Mouse (Mus musculus) hindbrain, embryonic 16.5 days (tissue): Measurements from ENCODE around the gene Cdiptos. TPM values are rescaled to one million over a fixed set of nuclear protein-coding genes. Genes with fewer than 3 reads are reported as not detected.

Experiments used
- ATAC-seq: fragments of 200-750 bp; cut with Nextera tagmentation; 2 replicates; pipeline ENCODE4 v1.8.0; 2017; ENCODE audit warnings: moderate TSS enrichment, moderate library complexity
- H3K27ac ChIP-seq: fragments of 300-500 bp; sonication (generic); 2 replicates; pipeline ENCODE4 v1.5.1; 2014; ENCODE audit warnings: low read depth, mild to moderate bottlenecking, control low read depth, low read length, moderate library complexity
- H3K27me3 ChIP-seq: fragments of 300-500 bp; sonication (generic); replicated peaks from 2 replicates; pipeline ENCODE4 v1.6.1; 2014; ENCODE audit warnings: low read length; ENCODE audit not compliant: control insufficient read depth, insufficient read depth
- H3K36me3 ChIP-seq: fragments of 300-500 bp; sonication (generic); 2 replicates; pipeline ENCODE4 v1.6.1; 2014; ENCODE audit warnings: mild to moderate bottlenecking, low read length, moderate library complexity, mixed read lengths; ENCODE audit not compliant: control insufficient read depth, insufficient read depth
- H3K4me1 ChIP-seq: fragments of 300-500 bp; sonication (generic); 2 replicates; pipeline ENCODE4 v1.6.1; 2014; ENCODE audit warnings: low read depth, low read length; ENCODE audit not compliant: control insufficient read depth, insufficient read depth
- H3K4me2 ChIP-seq: fragments of 300-500 bp; sonication (generic); 2 replicates; pipeline ENCODE4 v1.6.1; 2014; ENCODE audit warnings: mild to moderate bottlenecking, low read length, control low read depth, moderate library complexity
- H3K4me3 ChIP-seq: fragments of 300-500 bp; sonication (generic); 2 replicates; pipeline ENCODE4 v1.5.1; 2014; ENCODE audit warnings: mild to moderate bottlenecking, low read length, control low read depth, moderate library complexity
- H3K9ac ChIP-seq: fragments of 300-500 bp; sonication (generic); 2 replicates; pipeline ENCODE4 v1.6.1; 2014; ENCODE audit warnings: low read depth, mild to moderate bottlenecking, control low read depth, low read length, moderate library complexity
- H3K9me3 ChIP-seq: fragments of 300-500 bp; sonication (generic); 2 replicates; pipeline ENCODE4 v1.6.1; 2014; ENCODE audit warnings: mild to moderate bottlenecking, low read length, moderate library complexity; ENCODE audit not compliant: control insufficient read depth
- WGBS: fragments of 180-500 bp; shearing (Covaris S2); extraction: QIAGEN DNeasy Blood & Tissue Kit; methylation state at CpG from one replicate; pipeline ENCODE4 v1.1.7; 2014; 5-methylcytosine and 5-hydroxymethylcytosine counted together
- polyA plus RNA-seq: library from polyadenylated mRNA; unstranded; fragments of >200 nt; fragmentation: Nextera tagmentation; extraction: Ambion mirVana; gene quantifications from 2 replicates; pipeline ENCODE4 v1.2.1, GENCODE M21; 2015

The Cdiptos gene
- polyA plus RNA-seq, 1 experiment from 2014 or later, result 1.2 TPM

GRCm38 (mm10) chr7:127020491-127020890 is 44.6 kb upstream of the Cdiptos start:
- Histone ChIP-seq H3K27me3 (no peaks in the 10 kb centered on the region), H3K4me2 (peak overlapping the region; percentile 91), H3K9ac (peak overlapping the region; percentile 83), H3K9me3 (no peaks in the 10 kb centered on the region), H3K27ac (peak overlapping the region; percentile 89), H3K36me3 (peaks cover 14% of the 10 kb centered on the region; the same call in 1 of the 2 replicates), H3K4me1 (peaks cover 67% of the 10 kb centered on the region), H3K4me3 (peak overlapping the region; percentile 59)
- 22% methylated on average over 5 of the region's 5 CpGs for WGBS
- ATAC-seq, result no peak

DNA sequence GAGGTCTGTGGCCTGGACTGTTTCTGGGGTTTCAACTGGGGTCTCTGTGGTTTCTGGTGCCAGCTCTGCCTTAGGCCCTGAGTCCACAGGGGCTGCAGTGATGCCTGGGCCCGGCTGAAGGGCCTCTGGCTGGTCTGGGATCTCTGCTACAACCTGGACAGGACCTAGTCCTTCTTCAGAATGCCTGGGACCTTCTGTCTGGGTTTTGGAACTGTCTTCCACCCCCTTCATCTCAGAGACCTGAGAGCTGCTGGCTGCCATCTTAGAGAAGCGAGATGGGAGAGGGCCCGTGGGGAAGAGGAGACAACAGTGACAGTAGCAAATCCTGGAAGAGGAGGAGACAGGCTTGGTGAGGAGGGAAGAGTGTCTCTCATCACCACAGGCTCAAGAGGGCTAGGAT is 44.1 kb upstream of the Cdiptos start:
- Histone ChIP-seq H3K4me2 (peak overlapping the region; percentile 91), H3K4me3 (peak overlapping the region; percentile 59), H3K9me3 (no peaks in the 10 kb centered on the region), H3K9ac (peak overlapping the region; percentile 83), H3K27ac (peak overlapping the region; percentile 21; the same call in 1 of the 2 replicates), H3K4me1 (peaks cover 67% of the 10 kb centered on the region), H3K36me3 (peaks cover 14% of the 10 kb centered on the region), H3K27me3 (no peaks in the 10 kb centered on the region)
- no peak for ATAC-seq
- 44% methylated on average over 3 of the region's 3 CpGs for WGBS

- peaks cover 64% of the 10 kb centered on the region for H3K4me1 ChIP-seq
- peak overlapping the region; percentile 21; the same call in 1 of the 2 replicates for H3K27ac ChIP-seq
- ATAC-seq, result no peak
- peak overlapping the region; percentile 91 for H3K4me2 ChIP-seq
- H3K9me3 ChIP-seq, result no peaks in the 10 kb centered on the region
- peak overlapping the region; percentile 59 for H3K4me3 ChIP-seq
- H3K36me3 ChIP-seq, result peaks cover 14% of the 10 kb centered on the region
- peak overlapping the region; percentile 83 for H3K9ac ChIP-seq
- no peaks in the 10 kb centered on the region for H3K27me3 ChIP-seq
- WGBS, result 80% methylated on average over 14 of the region's 14 CpGs
Measured at GRCm38 (mm10) chr7:127019306-127019960, 43.5 kb upstream of the Cdiptos start.

DNA sequence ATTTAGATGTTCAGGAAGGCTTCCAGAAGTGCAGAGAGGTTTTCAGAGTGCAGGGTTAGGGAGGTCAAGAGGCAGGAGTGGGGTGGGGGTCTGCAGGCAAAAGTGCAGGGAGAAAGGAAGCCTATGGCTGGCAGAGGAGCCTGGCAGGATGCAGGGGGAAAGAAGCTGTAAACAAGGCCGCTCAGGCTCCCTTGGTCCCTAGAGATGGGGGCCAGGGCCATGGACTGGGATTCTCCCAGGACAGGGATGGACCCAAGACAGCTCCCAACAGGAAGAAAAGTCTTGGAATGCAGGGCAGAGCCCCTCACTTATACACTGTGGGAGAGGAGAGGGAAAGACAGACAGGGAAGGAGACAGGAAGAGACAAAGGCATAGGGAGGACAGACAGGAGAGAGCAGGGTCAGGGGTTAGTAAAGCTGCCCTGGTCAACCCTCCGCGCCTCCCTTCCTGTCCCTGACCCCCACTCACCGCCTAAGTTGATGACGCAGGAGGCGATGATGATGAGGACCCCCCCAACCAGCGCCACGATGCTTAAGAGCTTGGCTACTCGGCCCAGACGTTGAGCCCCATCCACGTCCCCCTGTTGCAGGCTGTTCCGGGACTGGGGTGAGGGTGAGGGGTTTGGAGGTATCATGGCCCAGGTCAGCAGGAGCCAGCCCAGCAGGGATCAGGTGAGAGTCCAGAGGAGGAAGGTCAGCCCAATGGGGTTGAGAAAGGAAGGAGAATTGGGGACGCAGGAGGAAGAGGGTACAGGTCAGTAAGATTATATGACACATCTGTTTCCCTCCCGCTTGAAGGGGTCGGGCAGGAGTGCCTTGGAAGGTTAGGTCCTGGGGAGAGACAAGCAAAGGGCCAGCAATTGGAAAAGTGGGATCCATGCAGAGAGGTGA is 42.8 kb upstream of the Cdiptos start:
- WGBS, result 86% methylated on average over 15 of the region's 15 CpGs

GRCm38 (mm10) chr7:127017950-127018345 is 42.0 kb upstream of the Cdiptos start:
- no peak for ATAC-seq
- no peaks in the 10 kb centered on the region for H3K27me3 ChIP-seq
- peak overlapping the region; percentile 33 for H3K4me2 ChIP-seq
- H3K4me1 ChIP-seq, result peaks cover 54% of the 10 kb centered on the region
- peak overlapping the region; percentile 49; the same call in 1 of the 2 replicates for H3K27ac ChIP-seq
- 56% methylated on average over 6 of the region's 6 CpGs for WGBS
- no peak overlapping the region for H3K4me3 ChIP-seq
- H3K9me3 ChIP-seq, result no peaks in the 10 kb centered on the region
- peak overlapping the region; percentile 39 for H3K9ac ChIP-seq
- peaks cover 8% of the 10 kb centered on the region for H3K36me3 ChIP-seq

More for the DNA sequence above, 42.8 kb upstream of the Cdiptos start:
- peaks cover 14% of the 10 kb centered on the region for H3K36me3 ChIP-seq
- H3K27me3 ChIP-seq, result no peaks in the 10 kb centered on the region
- H3K9me3 ChIP-seq, result no peaks in the 10 kb centered on the region
- no peak overlapping the region for H3K4me3 ChIP-seq
- no peak overlapping the region for H3K27ac ChIP-seq
- no peak for ATAC-seq
- H3K4me1 ChIP-seq, result peaks cover 61% of the 10 kb centered on the region
- peak overlapping the region; percentile 12 for H3K9ac ChIP-seq
- peak overlapping the region; percentile 91 for H3K4me2 ChIP-seq

- 2% methylated on average over 39 of the region's 39 CpGs for WGBS
- H3K9me3 ChIP-seq, result no peaks in the 10 kb centered on the region
- peaks cover 2% of the 10 kb centered on the region for H3K36me3 ChIP-seq
- H3K27ac ChIP-seq, result peak within 1 kb of the TSS; percentile 96
- peak within 1 kb of the TSS; percentile 64 for H3K4me3 ChIP-seq
- ATAC-seq, result peak; percentile 81
- peak within 1 kb of the TSS; percentile 87 for H3K9ac ChIP-seq
- no peaks in the 10 kb centered on the region for H3K27me3 ChIP-seq
- peak within 1 kb of the TSS; percentile 83 for H3K4me2 ChIP-seq
- H3K4me1 ChIP-seq, result peaks cover 52% of the 10 kb centered on the region
Measured at GRCm38 (mm10) chr7:127016971-127017949, 41.4 kb upstream of the Cdiptos start, which contains the start of gene Pagr1a. Gene Pagr1a (minus strand): TSS chr7:127017352.

GRCm38 (mm10) chr7:127016486-127016938 is 40.6 kb upstream of the Cdiptos start:
- under 1% methylated on average over 20 of the region's 22 CpGs for WGBS
- peak overlapping the region; percentile 64 for H3K4me3 ChIP-seq
- peak overlapping the region; percentile 96 for H3K27ac ChIP-seq
- peak; percentile 38 for ATAC-seq
- no peaks in the 10 kb centered on the region for H3K27me3 ChIP-seq
- H3K4me2 ChIP-seq, result peak overlapping the region; percentile 83
- no peaks in the 10 kb centered on the region for H3K9me3 ChIP-seq
- H3K4me1 ChIP-seq, result peaks cover 51% of the 10 kb centered on the region
- no peaks in the 10 kb centered on the region; the same call in 1 of the 2 replicates for H3K36me3 ChIP-seq
- peak overlapping the region; percentile 87 for H3K9ac ChIP-seq

DNA sequence TGATC is 40.4 kb upstream of the Cdiptos start, which contains the start of gene Pagr1b:
Pagr1b (minus strand) TSS at position 4 of the 5 bp plus-strand sequence.
- H3K9me3 ChIP-seq, result no peaks in the 10 kb centered on the region
- H3K4me1 ChIP-seq, result peaks cover 48% of the 10 kb centered on the region

More for the DNA sequence above, 40.4 kb upstream of the Cdiptos start, which contains the start of gene Pagr1b:
- Histone ChIP-seq H3K4me2 (peak within 1 kb of the TSS; percentile 83), H3K27me3 (no peaks in the 10 kb centered on the region), H3K27ac (peak within 1 kb of the TSS; percentile 96), H3K4me3 (peak within 1 kb of the TSS; percentile 64), H3K36me3 (no peaks in the 10 kb centered on the region; the same call in 1 of the 2 replicates), H3K9ac (peak within 1 kb of the TSS; percentile 87)
- no peak for ATAC-seq
